Mouse (Mus musculus) intestine, embryonic 15.5 days (tissue): Measurements from ENCODE around the gene Kif5a. TPM values are rescaled to one million over a fixed set of nuclear protein-coding genes. Genes with fewer than 3 reads are reported as not detected.

ENCODE experiments used
- polyA plus RNA-seq: library from polyadenylated mRNA; unstranded; fragments of >200 nt; fragmentation: Nextera tagmentation; extraction: Ambion mirVana; gene quantifications from 2 replicates; pipeline ENCODE4 v1.2.1, GENCODE M21; 2015

Gene Kif5a
- polyA plus RNA-seq, 1 experiment from 2014 or later = 5.9 TPM

Other genes starting within 250 kb of the Kif5a start
- gene Tsfm, start 232.5 kb downstream of the Kif5a start, polyA plus RNA-seq = 91.8 and 99.3 TPM in 2 replicates
- gene Mettl1, start 221.9 kb downstream of the Kif5a start, polyA plus RNA-seq = 48.9 and 55.1 TPM in 2 replicates
- gene Eef1akmt3, start 221.8 kb downstream of the Kif5a start, polyA plus RNA-seq = 0.40 and 0.69 TPM in 2 replicates
- 0.05 and 0.11 TPM in 2 replicates for gene Cyp27b1, start 215.1 kb downstream of the Kif5a start, polyA plus RNA-seq
- 0.74 and 0.91 TPM in 2 replicates for gene March9, start 203.2 kb downstream of the Kif5a start, polyA plus RNA-seq
- 1,579 and 1,616 TPM in 2 replicates for gene Cdk4, start 199.8 kb downstream of the Kif5a start, polyA plus RNA-seq
- gene Tspan31, start 193.1 kb downstream of the Kif5a start, polyA plus RNA-seq = 167 and 181 TPM in 2 replicates
- gene Agap2, start 188.1 kb downstream of the Kif5a start, polyA plus RNA-seq = 0.16 and 0.43 TPM in 2 replicates
- 93.0 and 104 TPM in 2 replicates for gene Os9, start 142.2 kb downstream of the Kif5a start, polyA plus RNA-seq
- 52.5 and 55.2 TPM in 2 replicates for gene B4galnt1, start 98.1 kb downstream of the Kif5a start, polyA plus RNA-seq
- 0.98 and 1.1 TPM in 2 replicates for gene Slc26a10, start 82.7 kb downstream of the Kif5a start, polyA plus RNA-seq
- 46.8 and 50.4 TPM in 2 replicates for gene Arhgef25, start 73.3 kb downstream of the Kif5a start, polyA plus RNA-seq
- 70.6 and 75.4 TPM in 2 replicates for gene Dtx3, start 67.6 kb downstream of the Kif5a start, polyA plus RNA-seq
- gene Pip4k2c, start 51.8 kb downstream of the Kif5a start, polyA plus RNA-seq = 33.7 and 35.0 TPM in 2 replicates
- gene Dctn2, start 3.0 kb upstream of the Kif5a start, polyA plus RNA-seq = 150 and 154 TPM in 2 replicates
- 13.1 and 15.7 TPM in 2 replicates for gene Mbd6, start 25.7 kb upstream of the Kif5a start, polyA plus RNA-seq
- gene Mars, start 48.4 kb upstream of the Kif5a start, polyA plus RNA-seq = 113 and 129 TPM in 2 replicates
- gene Arhgap9, start 58.6 kb upstream of the Kif5a start, polyA plus RNA-seq = 6.1 and 6.7 TPM in 2 replicates
- 7.5 and 8.1 TPM in 2 replicates for gene Gli1, start 78.6 kb upstream of the Kif5a start, polyA plus RNA-seq
- gene Inhbe, start 91.1 kb upstream of the Kif5a start, polyA plus RNA-seq = 0.03 TPM in 1 of 2 replicates, not detected in the other
- gene Inhbc, start 107.1 kb upstream of the Kif5a start, polyA plus RNA-seq = 0.18 TPM in 1 of 2 replicates, not detected in the other
- gene R3hdm2, start 117.0 kb upstream of the Kif5a start, polyA plus RNA-seq = 29.5 and 31.1 TPM in 2 replicates
- gene Stac3, start 238.3 kb upstream of the Kif5a start, polyA plus RNA-seq = 0.41 and 0.74 TPM in 2 replicates